Mouse (Mus musculus): ENCODE measurements at regions not wholly inside any gene's neighbourhood (a gene's known extent, or its start where the extent isn't known, plus 50 kb on each side); places are given as distances from the start of the nearest gene placed in this dataset.

DNA sequence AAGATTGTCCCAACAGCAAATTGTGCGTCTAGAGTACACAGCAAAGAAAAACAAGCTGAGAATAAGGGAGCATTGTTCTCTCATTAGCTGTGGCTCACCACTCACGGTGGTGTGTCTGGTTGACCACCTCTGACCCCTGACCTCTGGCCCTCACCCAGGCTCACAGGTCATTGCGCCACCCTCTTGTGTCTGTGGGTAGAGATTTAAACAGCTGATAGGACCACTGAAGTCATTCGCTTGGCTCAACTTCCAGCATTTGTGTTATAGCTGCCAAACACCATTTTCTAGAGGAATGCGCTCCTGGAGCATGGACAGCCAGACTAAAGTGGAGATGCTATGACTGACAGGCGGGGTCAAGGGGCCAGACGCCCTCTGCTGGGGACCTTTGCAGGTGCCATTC is 272.9 kb downstream of the Dhx35 start:
- Histone ChIP-seq H3K27ac (ENCODE audit: insufficient read depth, low read depth) (no peak overlapping the region), H3K4me3 (replicated peaks in 1 of 3; ENCODE audit: low read depth in 2 of 3, low read length in 2 of 3, poor library complexity in 1 of 3) (no peak overlapping the region), H3K79me2 (replicated peaks; ENCODE audit: control insufficient read depth, extremely low read depth, insufficient read depth, poor library complexity, severe bottlenecking) (no peaks in the 10 kb centered on the region), H3K36me3 (replicated peaks in 1 of 2; ENCODE audit: control insufficient read depth in 1 of 2, insufficient read depth in 1 of 2, low read length in 1 of 2) (no peaks in the 10 kb centered on the region), H3K9ac (ENCODE audit: insufficient read depth, low read depth) (no peak overlapping the region), H3K4me2 (ENCODE audit: insufficient read depth, low read depth, poor library complexity, severe bottlenecking) (no peak overlapping the region), H3K9me3 (replicated peaks; ENCODE audit: low read length) (no peaks in the 10 kb centered on the region), H3K27me3 (replicated peaks) (no peaks in the 10 kb centered on the region), H3K4me1 (ENCODE audit: control insufficient read depth in 1 of 2, insufficient read depth in 2 of 2) (peaks cover 0 to 5% of the 10 kb centered on the region in 2 experiments; a peak in 3 of 4 replicates)
- TF ChIP-seq HCFC1 (IDR thresholded peaks at IDR 0.05; ENCODE audit: low read depth, low read length): no peak
- peak in 1 of 2 experiments; percentile 51; a peak in 2 of 4 replicates for TF ChIP-seq CTCF (conservative IDR thresholded peaks at IDR 0.05 in 1 of 2, IDR thresholded peaks at IDR 0.05 in 1 of 2; ENCODE audit: low read depth in 2 of 2, low read length in 2 of 2)
- DNase-seq (ENCODE audit: extremely low read depth): no peak
- dilution Hi-C loops (cut with MboI; ENCODE audit: extremely low pct_ligation_motif_present, extremely low pct_unique_long_range_greater_than_20kb, low sequenced_read_pairs): no loop called here
- in situ Hi-C loops (cut with MboI; ENCODE audit: low pct_ligation_motif_present, low pct_unique_long_range_greater_than_20kb, low sequenced_read_pairs): loop anchor here (25.0 kb wide), 1 partner anchor 1520 kb away; no protein-coding TSS in a partner anchor

DNA sequence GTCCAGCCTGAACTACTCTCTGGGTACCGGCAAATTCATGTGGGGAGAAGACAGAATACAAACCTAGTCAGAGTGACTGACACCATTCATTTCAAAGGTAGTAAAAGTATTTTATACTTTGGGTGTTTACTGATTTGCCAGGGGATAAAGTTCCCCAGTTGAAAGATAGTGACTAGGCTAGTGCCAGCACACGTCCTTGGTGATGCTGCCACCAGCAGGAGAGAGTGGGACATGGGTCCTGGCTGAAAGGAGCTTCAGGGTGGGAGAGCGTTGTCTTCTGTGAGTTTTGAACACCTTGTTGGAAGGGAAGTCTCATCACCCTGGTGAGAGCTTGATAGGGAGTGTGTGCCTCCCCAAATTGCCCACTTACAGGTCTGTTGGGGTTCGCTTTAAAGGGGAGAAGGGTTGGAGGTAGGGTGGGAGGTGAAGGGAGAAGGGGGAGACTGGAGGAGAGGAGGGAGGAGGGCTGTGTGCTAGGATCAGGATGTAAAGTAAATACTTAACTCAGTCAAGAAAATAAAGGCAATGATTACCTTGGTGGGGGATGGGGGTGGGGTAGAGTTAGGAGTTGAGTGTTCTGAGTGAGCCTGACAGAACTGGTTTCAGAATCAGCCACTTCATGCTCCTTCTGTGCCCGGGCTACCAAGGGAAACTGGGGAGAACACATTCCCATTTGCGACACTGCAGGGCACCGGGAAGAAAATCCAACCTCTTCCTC is 273.9 kb downstream of the Dhx35 start:
- Histone ChIP-seq H3K9me3 (replicated peaks; ENCODE audit: low read length) (no peaks in the 10 kb centered on the region), H3K27ac (ENCODE audit: insufficient read depth, low read depth) (no peak overlapping the region), H3K27me3 (replicated peaks) (no peaks in the 10 kb centered on the region), H3K36me3 (replicated peaks in 1 of 2; ENCODE audit: control insufficient read depth in 1 of 2, insufficient read depth in 1 of 2, low read length in 1 of 2) (no peaks in the 10 kb centered on the region), H3K79me2 (replicated peaks; ENCODE audit: control insufficient read depth, extremely low read depth, insufficient read depth, poor library complexity, severe bottlenecking) (no peaks in the 10 kb centered on the region), H3K4me2 (ENCODE audit: insufficient read depth, low read depth, poor library complexity, severe bottlenecking) (no peak overlapping the region), H3K4me3 (replicated peaks in 1 of 3; ENCODE audit: low read depth in 2 of 3, low read length in 2 of 3, poor library complexity in 1 of 3) (no peak overlapping the region), H3K9ac (ENCODE audit: insufficient read depth, low read depth) (no peak overlapping the region), H3K4me1 (ENCODE audit: control insufficient read depth in 1 of 2, insufficient read depth in 2 of 2) (peaks cover 4 to 10% of the 10 kb centered on the region in 2 experiments)
- dilution Hi-C loops (cut with MboI; ENCODE audit: extremely low pct_ligation_motif_present, extremely low pct_unique_long_range_greater_than_20kb, low sequenced_read_pairs): no loop called here
- no peak for TF ChIP-seq NELFE (IDR thresholded peaks at IDR 0.05; ENCODE audit: low read depth, low read length)
- TF ChIP-seq IRF4 (IDR thresholded peaks at IDR 0.05; ENCODE audit: low read depth, low read length): no peak
- TF ChIP-seq MAFK (IDR thresholded peaks at IDR 0.05; ENCODE audit: insufficient replicate concordance, low read length): no peak
- TF ChIP-seq CTCF (conservative IDR thresholded peaks at IDR 0.05 in 1 of 2, IDR thresholded peaks at IDR 0.05 in 1 of 2; ENCODE audit: low read depth in 2 of 2, low read length in 2 of 2): peak in 1 of 2 experiments; percentile 22; a peak in 2 of 4 replicates
- TF ChIP-seq SMC3 (IDR thresholded peaks at IDR 0.05; ENCODE audit: low read depth, low read length): no peak
- no peak for DNase-seq (ENCODE audit: extremely low read depth)
- in situ Hi-C loops (cut with MboI; ENCODE audit: low pct_ligation_motif_present, low pct_unique_long_range_greater_than_20kb, low sequenced_read_pairs): loop anchor here (25.0 kb wide), 1 partner anchor 1519 kb away; no protein-coding TSS in a partner anchor

DNA sequence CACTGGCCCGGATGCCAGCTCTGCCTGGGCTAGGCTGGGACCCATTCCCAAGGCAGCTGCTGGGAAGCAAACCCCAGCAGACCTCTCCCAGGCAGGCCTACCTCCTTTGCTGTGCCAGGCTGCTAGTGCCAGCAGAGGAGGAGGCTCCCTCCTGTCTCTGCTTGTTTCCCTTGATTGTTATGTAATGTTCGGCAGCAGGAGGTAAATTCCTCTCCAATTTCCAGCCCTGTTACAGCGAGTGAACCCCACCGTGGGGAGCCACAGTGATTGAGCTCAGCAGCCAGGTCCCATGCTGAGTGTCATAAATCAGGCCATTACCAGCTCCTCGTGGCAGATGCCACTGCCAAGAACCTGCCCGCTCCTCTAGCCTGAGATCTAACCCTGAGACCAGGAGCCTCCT is 274.6 kb downstream of the Dhx35 start:
- no peak overlapping the region for H3K4me2 ChIP-seq (ENCODE audit: insufficient read depth, low read depth, poor library complexity, severe bottlenecking)
- H3K4me3 ChIP-seq (replicated peaks in 1 of 3; ENCODE audit: low read depth in 2 of 3, low read length in 2 of 3, poor library complexity in 1 of 3): no peak overlapping the region
- DNase-seq (ENCODE audit: extremely low read depth): no peak
- H3K4me1 ChIP-seq (ENCODE audit: control insufficient read depth in 1 of 2, insufficient read depth in 2 of 2): peaks cover 4 to 16% of the 10 kb centered on the region in 2 experiments
- no peak for TF ChIP-seq GABPA (IDR thresholded peaks at IDR 0.05; ENCODE audit: insufficient replicate concordance, low read depth, low read length)
- no peak for TF ChIP-seq TCF12 (IDR thresholded peaks at IDR 0.05; ENCODE audit: low read depth, low read length)
- TF ChIP-seq IRF4 (IDR thresholded peaks at IDR 0.05; ENCODE audit: low read depth, low read length): no peak
- no peak for TF ChIP-seq BHLHE40 (IDR thresholded peaks at IDR 0.05; ENCODE audit: low read depth, low read length)
- no peak for TF ChIP-seq MAZ (IDR thresholded peaks at IDR 0.05; ENCODE audit: low read depth, low read length)
- TF ChIP-seq JUN (IDR thresholded peaks at IDR 0.05; ENCODE audit: insufficient read depth, low read depth, low read length): no peak
- no peak for TF ChIP-seq CHD2 (IDR thresholded peaks at IDR 0.05; ENCODE audit: low read length)
- no peak for TF ChIP-seq USF1 (IDR thresholded peaks at IDR 0.05; ENCODE audit: low read depth, low read length)
- TF ChIP-seq MEF2A (IDR thresholded peaks at IDR 0.05; ENCODE audit: borderline replicate concordance, low read depth, low read length): no peak
- TF ChIP-seq TBP (conservative IDR thresholded peaks at IDR 0.05; ENCODE audit: low read depth, low read length): no peak
- TF ChIP-seq SIN3A (IDR thresholded peaks at IDR 0.05; ENCODE audit: low read length): no peak
- no peak for TF ChIP-seq ZKSCAN1 (IDR thresholded peaks at IDR 0.05; ENCODE audit: borderline replicate concordance, low read depth, low read length)
- no peak for TF ChIP-seq HCFC1 (IDR thresholded peaks at IDR 0.05; ENCODE audit: low read depth, low read length)
- TF ChIP-seq POLR2AphosphoS2 (IDR thresholded peaks at IDR 0.05; ENCODE audit: low read depth, low read length): no peak
- TF ChIP-seq MYC (IDR thresholded peaks at IDR 0.05; ENCODE audit: low read depth, low read length): no peak
- TF ChIP-seq USF2 (conservative IDR thresholded peaks at IDR 0.05; ENCODE audit: low read depth, low read length): no peak
- TF ChIP-seq CTCF (conservative IDR thresholded peaks at IDR 0.05 in 1 of 2, IDR thresholded peaks at IDR 0.05 in 1 of 2; ENCODE audit: low read depth in 2 of 2, low read length in 2 of 2): no peak
- TF ChIP-seq NELFE (IDR thresholded peaks at IDR 0.05; ENCODE audit: low read depth, low read length): no peak
- no peak for TF ChIP-seq POLR2A (IDR thresholded peaks at IDR 0.05; ENCODE audit: low read depth, low read length)
- no peak overlapping the region for H3K27ac ChIP-seq (ENCODE audit: insufficient read depth, low read depth)
- dilution Hi-C loops (cut with MboI; ENCODE audit: extremely low pct_ligation_motif_present, extremely low pct_unique_long_range_greater_than_20kb, low sequenced_read_pairs): no loop called here
- in situ Hi-C loops (cut with MboI; ENCODE audit: low pct_ligation_motif_present, low pct_unique_long_range_greater_than_20kb, low sequenced_read_pairs): loop anchor here (25.0 kb wide), 1 partner anchor 1518 kb away; no protein-coding TSS in a partner anchor
- no peak overlapping the region for H3K9ac ChIP-seq (ENCODE audit: insufficient read depth, low read depth)
- H3K27me3 ChIP-seq (replicated peaks): no peaks in the 10 kb centered on the region
- no peaks in the 10 kb centered on the region for H3K9me3 ChIP-seq (replicated peaks; ENCODE audit: low read length)
- no peaks in the 10 kb centered on the region for H3K79me2 ChIP-seq (replicated peaks; ENCODE audit: control insufficient read depth, extremely low read depth, insufficient read depth, poor library complexity, severe bottlenecking)
- no peaks in the 10 kb centered on the region for H3K36me3 ChIP-seq (replicated peaks in 1 of 2; ENCODE audit: control insufficient read depth in 1 of 2, insufficient read depth in 1 of 2, low read length in 1 of 2)
